ENCODE assay signal across 30 mouse cellular contexts in the genomic region with DNA sequence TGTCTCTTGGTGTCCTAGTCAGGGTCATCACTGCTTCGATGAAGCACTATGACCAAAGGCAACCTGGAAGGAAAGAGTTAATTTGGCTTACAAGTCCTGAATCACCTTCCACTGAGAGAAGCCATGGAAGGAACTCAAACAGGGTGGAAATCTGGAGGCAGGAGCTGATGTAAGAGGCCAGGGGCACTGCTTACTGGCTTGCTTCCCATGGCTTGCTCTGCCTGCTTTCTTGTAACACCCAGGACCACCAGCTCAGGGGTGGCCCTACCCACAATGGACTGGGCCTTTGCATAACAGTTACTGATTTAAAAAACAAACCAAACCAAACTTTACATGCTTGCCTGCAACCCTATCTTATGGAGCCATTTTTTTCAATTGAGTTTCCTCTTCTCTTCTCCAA.
"Had no signal": no experiment of that assay in that cellular context is flagged by ENCODE, and none has a peak within 500 bp of the region (broad histone marks: within the 10 kb centered on the region; RNA-seq: fewer than 3 reads in every experiment).

No protein-coding gene starts in this region.

- H3K4me1 ChIP-seq: limb, embryonic 10.5 days; limb, embryonic 12.5 days; limb, embryonic 15.5 days; liver, embryonic 12.5 days; liver, embryonic 13.5 days; liver, embryonic 15.5 days; lung, embryonic 15.5 days; megakaryocyte, embryonic 14.5 days; midbrain, embryonic 12.5 days; midbrain, embryonic 13.5 days; midbrain, embryonic 15.5 days had no signal

- H3K9ac ChIP-seq: limb, embryonic 12.5 days; limb, embryonic 13.5 days; limb, embryonic 15.5 days; liver, embryonic 12.5 days; liver, embryonic 13.5 days; liver, embryonic 14.5 days; liver, embryonic 15.5 days; liver, postnatal 0 days; lung, embryonic 14.5 days; lung, embryonic 15.5 days; midbrain, embryonic 12.5 days; midbrain, embryonic 13.5 days; midbrain, embryonic 15.5 days had no signal

- H3K27me3 ChIP-seq: liver, embryonic 12.5 days; liver, embryonic 13.5 days; liver, embryonic 15.5 days; lung, embryonic 15.5 days; megakaryocyte, embryonic 14.5 days; midbrain, embryonic 12.5 days; midbrain, embryonic 13.5 days; midbrain, embryonic 15.5 days had no signal

- H3K36me3 ChIP-seq: limb, embryonic 10.5 days; limb, embryonic 12.5 days; limb, embryonic 13.5 days; limb, embryonic 15.5 days; liver, embryonic 12.5 days; liver, embryonic 13.5 days; liver, embryonic 15.5 days; lung, embryonic 15.5 days; midbrain, embryonic 12.5 days had no signal

- H3K27ac ChIP-seq: left cerebral cortex, adult 2 months; limb, embryonic 10.5 days; limb, embryonic 12.5 days; limb, embryonic 13.5 days; limb, embryonic 15.5 days; liver, embryonic 12.5 days; liver, embryonic 13.5 days; liver, embryonic 14.5 days; liver, embryonic 15.5 days; lung, embryonic 15.5 days; macrophage; midbrain, embryonic 12.5 days; midbrain, embryonic 13.5 days; midbrain, embryonic 15.5 days had no signal

- ATAC-seq: liver, embryonic 12.5 days; liver, postnatal 0 days; lung, postnatal 0 days; midbrain, embryonic 13.5 days; midbrain, embryonic 15.5 days; midbrain, embryonic 16.5 days had no signal

- DNase-seq: left cerebral cortex, postnatal 4 days; liver; liver, embryonic 13.5 days; liver, postnatal 0 days; lung, adult 18-20 months; lung, adult 2 months; lung, embryonic 14.5 days; lung, postnatal 10 days; lung, postnatal 14 days; lung, postnatal 36 days; lung, postnatal 4 days; midbrain, embryonic 14.5 days had no signal

- H3K4me3 ChIP-seq: left cerebral cortex, adult 2 months; limb, embryonic 10.5 days; limb, embryonic 12.5 days; limb, embryonic 13.5 days; limb, embryonic 15.5 days; liver, embryonic 12.5 days; liver, embryonic 13.5 days; liver, embryonic 15.5 days; lung, embryonic 15.5 days; megakaryocyte, embryonic 14.5 days; midbrain, embryonic 12.5 days; midbrain, embryonic 13.5 days; midbrain, embryonic 15.5 days; myocyte had no signal

- H3K4me2 ChIP-seq: limb, embryonic 12.5 days; limb, embryonic 13.5 days; limb, embryonic 15.5 days; liver, embryonic 11.5 days; liver, embryonic 12.5 days; liver, embryonic 13.5 days; liver, embryonic 15.5 days; lung, embryonic 14.5 days; lung, embryonic 15.5 days; midbrain, embryonic 12.5 days; midbrain, embryonic 13.5 days; midbrain, embryonic 15.5 days had no signal

- H3K9me3 ChIP-seq: limb, embryonic 10.5 days; limb, embryonic 12.5 days; limb, embryonic 13.5 days; limb, embryonic 15.5 days; liver, embryonic 12.5 days; liver, embryonic 13.5 days; liver, embryonic 15.5 days; lung, embryonic 15.5 days; megakaryocyte, embryonic 14.5 days; midbrain, embryonic 12.5 days; midbrain, embryonic 13.5 days; midbrain, embryonic 15.5 days had no signal
